Comparison of ENCODE assay signal across 18 mouse cellular contexts in genomic region chr5:137887666-137888065, GRCm38 (mm10). TPM values are rescaled to one million over a fixed set of nuclear protein-coding genes. Genes with fewer than 3 reads are reported as not detected.
DNase-seq lines count a peak whose midpoint lies in the region.
"Had no signal": no experiment of that assay in that cellular context is flagged by ENCODE, and none has a peak within 500 bp of the region (broad histone marks: within the 10 kb centered on the region; RNA-seq: fewer than 3 reads in every experiment).

No protein-coding gene starts in this region.

- DNase-seq in 3134 (ENCODE audit: extremely low read depth, insufficient read length, low spot score) = peak; percentile 23
- peak; percentile 78 for DNase-seq in 3T3-L1 (ENCODE audit: low read depth, low spot score)
- peak; percentile 38 for DNase-seq in adipocyte (ENCODE audit: low spot score)
- DNase-seq in gastrocnemius, postnatal 10 days = no peak
- no peak for DNase-seq in urinary bladder, postnatal 25 days (ENCODE audit: low spot score)
- DNase-seq: adrenal gland, adult 2 months; adrenal gland, postnatal 10 days; adrenal gland, postnatal 25 days; cerebellum, adult 11 months; cerebellum, adult 18-20 months; cerebellum, adult 8-10 months; cerebellum, adult 9-11 months; cerebellum, postnatal 14 days; cerebellum, postnatal 36 days; embryo, embryonic 11 days had no signal

RNA-seq across cellular contexts. Expression of gene Pilrb2, which starts 16.1 kb away (rescaled TPM):
- total RNA-seq in gastrocnemius, postnatal 10 days (2021) = under 1 TPM in 1 of 2 experiments, not detected in 1; 0.56 TPM
- total RNA-seq: ES-E14 had no signal

RNA-seq across cellular contexts. Expression of gene Pilrb1, which starts 29.8 kb away (rescaled TPM):
- total RNA-seq in gastrocnemius, postnatal 10 days (2021) = 1 to 10 TPM in 1 of 2 experiments, under 1 TPM in 1; 0.45 to 1.3 TPM
- total RNA-seq: ES-E14 had no signal

RNA-seq across cellular contexts. Expression of gene Cyp3a13, which starts 33.8 kb away (rescaled TPM):
- total RNA-seq in gastrocnemius, postnatal 10 days (2021) = not detected
- total RNA-seq: adrenal gland, postnatal 25 days; common myeloid progenitor, adult 5-6 weeks; MEL had no signal

RNA-seq across cellular contexts. Expression of gene Pilra, which starts 51.6 kb away (rescaled TPM):
- total RNA-seq in gastrocnemius, postnatal 10 days (2021) = under 1 TPM; 0.54 to 0.75 TPM

Comparison
In these comparisons a context has a peak if more than half of its experiments do, and no peak if none do; other contexts are left out.
1. DNase-seq: peak in 3134 (single experiment), 3T3-L1 (single experiment) and adipocyte (single experiment); none in gastrocnemius, postnatal 10 days (single experiment) and urinary bladder, postnatal 25 days (single experiment).